Mouse (Mus musculus): ENCODE data around the gene Rtn4rl2.

Rtn4rl2 gene

DNA sequence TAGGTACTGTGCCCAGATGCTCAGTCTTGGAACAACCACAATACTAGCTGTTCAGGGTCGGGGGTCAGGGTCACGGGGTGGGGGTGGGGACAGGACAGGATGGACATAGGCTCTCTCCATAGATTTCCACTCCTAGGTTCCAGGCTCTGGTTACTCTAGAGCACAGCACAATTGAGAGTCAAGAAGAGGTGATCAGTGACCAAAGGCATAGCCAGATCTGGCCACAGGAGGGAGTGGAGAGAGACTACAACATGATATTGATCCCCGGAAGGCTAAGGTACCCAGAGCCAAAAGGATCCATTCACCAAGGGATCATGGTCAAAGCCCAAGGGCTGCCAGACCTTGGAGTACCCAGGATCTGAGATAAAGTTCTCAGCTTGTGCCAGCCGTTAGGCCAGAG lies 1.9 kb downstream of the Rtn4rl2 start:
- DNase-seq = no peak

DNA sequence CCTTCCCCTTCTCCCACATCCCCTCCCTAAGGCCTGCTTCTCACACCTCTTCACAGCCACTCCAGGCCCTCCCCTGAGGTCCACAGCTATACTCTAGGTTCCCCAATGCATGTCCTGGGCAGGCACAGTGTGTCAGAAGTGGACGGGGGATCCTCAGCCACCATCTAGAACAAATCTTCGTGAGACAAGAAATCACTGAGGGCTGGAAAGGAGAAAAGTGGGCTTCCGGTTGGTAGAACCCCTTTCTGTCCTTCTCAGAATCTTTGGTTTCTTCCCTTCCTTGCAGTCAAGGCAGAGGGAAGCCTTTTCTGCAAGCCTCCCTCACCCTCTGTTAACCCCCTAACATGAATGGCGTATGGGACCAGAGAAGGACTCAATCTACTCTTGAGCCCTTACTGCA lies 2.6 kb downstream of the Rtn4rl2 start:
- no peak for DNase-seq

DNA sequence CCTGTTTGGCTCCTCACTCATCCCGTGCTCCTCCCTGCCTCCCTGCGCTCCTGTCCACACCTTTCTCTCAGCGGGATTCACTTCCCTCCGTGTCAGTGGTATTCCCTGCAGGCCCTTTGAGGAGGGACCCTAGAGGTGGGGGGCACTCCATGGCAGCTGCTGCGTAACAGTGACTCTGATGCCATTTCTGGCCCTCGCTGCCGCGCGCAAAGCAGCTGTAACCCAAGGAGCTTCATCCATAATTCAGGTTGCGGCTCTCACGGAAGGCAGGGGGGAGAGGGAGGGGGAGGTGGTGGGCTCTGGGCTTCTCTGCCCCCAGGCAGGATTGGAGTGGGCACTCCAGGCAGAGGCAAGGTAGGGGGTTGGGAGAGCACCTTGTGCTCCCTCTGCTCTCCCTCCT lies 3.0 kb downstream of the Rtn4rl2 start:
- DNase-seq = no peak

DNA sequence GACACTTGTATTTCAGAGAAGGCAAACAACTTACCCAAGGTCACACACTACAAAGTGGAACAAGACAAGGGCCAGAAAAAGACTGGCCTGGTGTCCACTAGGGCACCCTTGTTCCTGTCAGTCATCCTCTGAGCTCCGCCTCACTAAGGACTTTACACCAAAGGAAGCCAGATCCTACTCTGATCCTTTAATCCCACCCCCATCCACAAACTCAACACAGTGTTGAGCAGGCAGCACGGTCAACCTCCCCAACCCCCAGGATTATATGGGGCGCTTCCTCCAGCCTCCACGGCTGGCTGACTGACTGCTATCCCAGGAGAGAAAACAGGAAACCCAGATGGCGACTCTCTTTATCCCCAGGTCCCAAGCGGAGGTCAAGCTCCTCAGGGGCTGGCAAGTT lies 3.4 kb downstream of the Rtn4rl2 start:
- DNase-seq = no peak

DNA sequence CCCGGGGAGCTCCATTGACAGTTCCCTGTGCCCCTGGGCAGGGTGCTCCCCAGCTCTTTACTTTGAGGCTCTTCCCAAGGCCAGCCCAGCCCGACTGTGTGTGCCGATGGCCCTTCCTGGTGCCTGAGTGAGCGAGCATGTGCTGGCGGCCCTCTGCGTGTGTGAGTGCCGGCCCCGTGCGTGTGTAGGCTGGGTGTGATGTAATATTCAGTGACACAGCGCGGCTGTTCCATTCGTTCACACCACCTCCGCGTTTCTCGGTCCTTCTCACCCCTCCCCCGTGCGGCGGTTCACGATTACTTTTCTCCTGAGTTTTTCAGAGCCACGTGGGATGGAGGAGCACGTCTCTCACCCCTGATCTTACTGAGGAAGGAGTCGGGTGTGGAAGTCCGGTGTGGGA lies 3.9 kb downstream of the Rtn4rl2 start:
- DNase-seq = no peak

DNA sequence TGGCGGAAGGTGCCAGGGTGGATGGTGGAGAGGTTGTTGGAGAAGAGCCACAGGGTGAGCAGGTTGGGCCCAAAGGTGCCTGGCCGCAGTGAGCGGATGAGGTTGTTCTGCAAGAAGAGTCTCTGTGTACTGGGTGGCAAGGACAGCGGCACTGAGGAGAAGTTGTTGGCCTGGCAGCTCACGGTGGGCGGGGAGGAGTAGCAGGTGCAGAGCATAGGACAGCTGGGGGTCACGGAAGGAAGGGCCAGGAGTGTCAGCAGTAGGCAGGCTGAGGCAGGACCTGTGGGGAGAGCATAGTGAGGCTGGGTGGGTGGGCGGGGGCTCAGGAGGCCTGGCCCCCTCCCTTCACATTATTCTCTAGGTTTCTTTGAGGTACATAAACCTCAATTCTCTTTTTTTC lies 5.9 kb downstream of the Rtn4rl2 start:
- DNase-seq = no peak

DNA sequence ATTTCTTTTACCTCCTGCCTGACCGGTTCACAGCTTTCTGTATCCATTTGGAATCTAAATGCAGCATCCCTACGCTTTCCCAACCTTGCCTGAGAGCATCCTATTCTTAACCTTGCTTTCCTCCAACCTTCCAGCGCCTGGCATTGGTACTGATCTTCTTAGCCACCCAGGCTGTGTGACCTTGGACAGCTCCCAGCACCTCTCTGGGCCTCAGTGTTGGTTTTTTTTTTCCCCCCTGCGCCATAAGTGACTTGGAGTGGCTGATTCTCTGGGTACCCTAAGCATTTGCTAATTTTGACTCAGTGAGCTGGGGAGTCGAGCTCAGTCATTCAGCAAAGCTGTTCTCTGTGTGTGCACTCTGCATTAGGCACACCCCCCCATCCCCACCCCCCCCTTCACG lies 10.7 kb downstream of the Rtn4rl2 start:
- DNase-seq = no peak

DNA sequence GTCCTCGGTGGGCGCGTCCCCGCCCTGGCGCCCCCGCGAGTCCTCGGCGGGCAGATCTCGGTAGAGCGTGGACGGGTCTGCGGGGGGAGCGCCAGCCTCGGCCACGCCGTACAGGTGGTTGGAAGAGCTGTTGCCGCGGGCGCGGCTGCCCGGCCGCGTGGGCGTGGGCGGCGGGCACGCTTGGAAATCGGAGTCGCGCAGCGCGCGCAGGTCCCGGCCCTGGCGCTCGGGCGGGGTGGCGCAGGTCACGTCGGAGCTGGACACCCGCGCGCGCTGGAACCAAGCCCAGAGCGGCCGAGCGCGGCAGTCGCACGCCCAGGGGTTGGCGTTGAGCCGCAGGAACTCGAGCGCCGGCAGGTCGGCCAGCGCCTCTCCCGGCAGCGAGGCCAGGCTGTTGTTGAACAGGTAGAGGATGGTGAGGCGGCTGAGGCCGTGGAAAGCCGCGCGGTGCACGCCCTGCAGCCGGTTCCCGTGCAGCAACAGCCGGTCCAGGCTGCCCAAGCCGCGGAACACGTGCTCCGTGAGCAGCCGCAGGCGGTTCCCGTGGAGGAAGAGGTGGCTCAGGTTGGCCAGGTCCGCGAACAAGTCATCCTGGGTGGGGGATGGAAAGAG lies 14.3 kb downstream of the Rtn4rl2 start:
- DNase-seq = peak; percentile 39 to 57

DNA sequence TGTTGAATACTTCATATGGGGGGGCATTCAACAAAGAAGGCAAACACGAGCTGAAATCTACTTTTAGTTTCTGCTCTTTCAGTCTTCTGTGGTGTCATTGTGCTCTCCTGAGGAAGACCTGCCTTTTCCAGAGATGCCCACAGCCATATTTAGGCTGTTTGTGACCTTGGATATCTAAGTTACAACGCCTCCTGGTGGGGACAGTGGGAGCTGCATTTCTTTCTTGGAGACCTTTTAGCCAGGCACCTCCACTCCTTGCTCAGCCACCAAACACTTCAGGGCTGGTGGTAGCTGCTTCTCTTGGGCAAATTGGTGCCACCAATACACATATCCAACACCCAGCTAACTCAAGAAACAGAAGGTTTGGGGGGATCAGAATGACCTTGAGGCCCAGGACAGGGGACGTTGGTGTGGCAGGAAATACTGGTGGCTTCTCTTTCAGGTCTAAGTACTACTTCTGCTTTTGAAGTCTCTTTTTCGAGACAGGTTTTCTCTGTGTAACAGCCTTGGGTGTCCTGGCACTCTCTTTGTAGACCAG lies 15.8 kb downstream of the Rtn4rl2 start:
- DNase-seq = no peak

DNA sequence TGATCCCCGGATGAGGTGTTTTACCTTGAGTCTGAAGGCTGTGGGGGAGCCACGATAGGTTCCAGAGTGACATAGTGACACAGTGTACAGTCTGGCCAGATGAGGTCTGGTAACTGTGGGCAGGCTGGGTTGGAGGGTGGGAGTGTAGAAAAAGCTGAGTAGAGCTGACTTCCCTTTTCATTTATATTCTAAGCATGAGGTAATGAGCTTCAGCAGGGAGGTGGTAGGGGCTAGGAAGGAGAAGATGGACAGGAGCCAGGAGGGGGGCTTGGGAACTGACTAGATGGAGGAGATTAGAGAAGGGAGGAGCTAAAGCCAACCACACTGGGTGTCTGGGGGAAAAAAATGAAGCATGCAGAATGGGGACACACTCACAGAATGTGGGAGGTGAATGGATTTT lies 17.5 kb downstream of the Rtn4rl2 start:
- no peak for DNase-seq

DNA sequence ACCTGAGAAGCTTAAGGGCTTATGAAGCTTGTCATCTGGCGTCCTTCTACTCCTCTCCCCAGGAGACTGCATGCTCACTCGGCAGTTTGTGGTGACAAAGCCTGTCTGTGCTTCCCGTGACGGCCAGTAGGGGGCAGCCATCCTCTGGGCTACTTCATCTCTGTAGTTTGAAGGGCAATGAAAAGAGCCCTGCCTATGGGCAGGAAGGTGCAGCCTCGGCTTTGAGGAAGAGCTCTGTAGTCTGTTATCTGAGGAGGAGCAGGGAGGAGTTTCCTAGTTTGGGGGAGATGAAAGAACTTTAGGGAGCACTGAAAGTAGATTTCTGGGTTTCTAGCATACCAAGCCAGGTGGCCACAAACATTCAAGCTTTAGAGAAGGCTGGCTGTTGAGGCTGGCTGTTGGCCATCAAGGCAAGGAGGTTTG lies 18.0 kb downstream of the Rtn4rl2 start:
- peak in 1 of 2 experiments; percentile 13 for DNase-seq

DNA sequence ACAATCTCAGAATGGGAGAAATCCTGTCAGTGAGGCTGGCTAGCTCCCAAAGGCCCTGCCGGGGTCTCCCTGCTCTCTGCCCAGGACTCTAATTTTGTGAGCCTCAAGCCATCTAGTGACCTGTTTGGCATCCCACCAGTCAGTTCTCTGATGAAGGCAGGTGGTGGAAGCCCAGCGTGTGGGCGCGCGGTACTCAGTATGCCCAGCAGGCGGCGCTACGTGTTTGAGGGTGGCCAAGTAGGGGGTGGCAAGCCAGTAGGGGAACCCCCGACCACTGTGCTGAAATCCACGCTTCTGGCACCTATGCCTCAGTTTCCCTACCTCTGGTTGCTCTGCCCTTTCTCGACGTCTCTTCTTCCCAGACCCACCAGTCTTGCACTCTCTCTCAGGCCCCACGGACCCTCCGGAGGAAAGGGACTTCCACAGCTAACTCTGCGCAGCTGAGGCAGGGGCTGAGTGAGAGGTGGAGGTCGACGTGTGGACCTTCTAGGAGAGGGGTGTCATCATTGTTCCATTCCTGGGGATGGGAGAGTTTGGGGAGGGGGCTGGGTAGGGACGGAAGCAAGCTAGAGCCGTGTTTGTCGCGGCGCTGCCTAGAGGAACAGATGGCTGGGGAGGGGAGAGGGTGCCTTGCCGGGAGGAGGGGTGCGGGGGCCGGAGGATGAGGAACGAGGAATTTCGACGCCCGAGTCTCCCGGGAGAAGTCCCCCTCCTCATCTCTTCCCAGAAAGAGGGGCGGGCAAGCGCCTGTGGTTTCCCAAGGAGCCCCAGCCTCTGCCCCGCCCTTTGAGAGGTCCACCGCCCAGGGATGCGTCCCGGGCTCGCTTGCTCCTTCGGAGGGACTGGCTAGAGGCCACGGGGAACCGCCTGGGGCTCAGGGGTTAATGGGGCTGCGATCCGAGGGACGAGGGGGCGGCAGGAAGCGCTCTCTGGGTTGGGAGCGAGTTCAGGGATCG lies 20.6 kb downstream of the Rtn4rl2 start:
- DNase-seq = peak in 1 of 2 experiments; percentile 17

DNA sequence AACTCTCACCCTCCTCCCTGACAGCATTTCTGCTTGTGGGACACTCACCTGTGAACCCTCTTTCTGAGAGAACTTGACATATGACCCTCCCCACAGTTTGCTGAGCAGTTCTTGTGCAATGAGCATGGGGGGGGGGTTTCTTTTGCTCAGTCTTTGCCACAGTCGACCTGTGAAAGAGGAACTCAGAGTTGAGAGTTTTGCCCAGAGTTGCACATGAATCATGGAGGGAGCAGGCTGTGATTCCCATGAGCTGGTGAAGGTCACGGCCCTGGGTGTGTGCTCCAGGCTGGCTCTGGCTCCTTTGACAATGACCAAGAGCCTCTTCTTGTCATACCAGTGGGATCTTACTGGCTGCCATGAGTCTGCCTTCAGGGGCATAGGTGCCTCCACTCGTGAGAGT lies 24.3 kb downstream of the Rtn4rl2 start:
- no peak for DNase-seq

DNA sequence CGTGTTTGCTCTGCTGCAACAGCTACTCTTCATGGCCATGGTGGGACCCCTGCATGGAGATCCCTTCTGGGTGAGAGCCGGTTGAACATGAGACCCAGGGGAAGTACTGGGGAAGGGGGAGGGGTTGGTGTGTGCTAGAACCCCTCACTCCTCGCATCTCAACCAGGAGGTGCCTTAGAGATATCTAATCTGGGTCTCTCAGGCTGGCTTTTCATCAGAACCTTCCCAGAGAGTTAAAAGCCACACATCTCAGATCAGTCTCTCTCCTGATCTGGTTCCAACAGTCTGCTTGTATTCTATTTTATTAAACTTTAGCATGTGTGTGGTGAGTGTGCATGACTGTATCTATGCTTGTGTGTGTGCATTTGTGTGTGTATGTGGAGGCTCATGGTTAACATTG lies 25.1 kb downstream of the Rtn4rl2 start:
- DNase-seq = no peak

DNA sequence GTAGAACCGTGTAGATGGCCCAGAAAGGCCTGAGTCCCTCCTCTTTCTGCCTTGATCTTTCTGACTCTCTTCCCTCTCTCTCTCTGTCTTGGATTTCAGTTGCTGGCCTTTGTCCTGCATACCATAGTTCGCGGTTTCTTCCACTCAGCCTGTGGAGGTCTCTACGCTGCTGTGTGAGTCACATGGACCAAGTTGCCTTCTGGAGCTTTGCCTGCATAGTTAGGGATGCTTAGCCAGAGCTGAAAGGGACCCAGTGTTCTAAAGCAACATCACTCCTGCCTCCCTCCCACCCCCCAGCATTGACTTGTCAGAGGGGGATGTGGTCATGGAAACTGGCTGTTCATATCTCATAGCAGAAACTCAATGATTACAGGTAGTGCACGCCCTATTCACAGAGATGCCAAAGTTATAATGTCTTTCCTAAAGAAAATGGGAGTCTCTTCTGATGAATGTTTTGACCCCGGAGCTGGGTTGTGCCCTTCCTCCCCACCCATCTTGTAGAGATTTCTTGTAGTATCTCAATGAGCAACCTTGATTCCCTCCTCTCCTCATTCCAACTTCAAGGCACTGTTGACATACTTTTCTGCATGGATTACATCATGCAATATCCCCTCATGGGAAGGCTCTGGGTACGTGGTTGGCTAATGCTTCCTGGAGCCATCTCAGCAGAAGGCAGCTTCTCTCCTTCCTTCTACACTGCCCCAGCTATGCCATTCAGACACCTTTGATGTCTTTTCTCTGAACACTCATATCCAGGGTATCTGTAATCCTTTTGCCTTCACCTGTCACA lies 26.3 kb downstream of the Rtn4rl2 start:
- no peak for DNase-seq

DNA sequence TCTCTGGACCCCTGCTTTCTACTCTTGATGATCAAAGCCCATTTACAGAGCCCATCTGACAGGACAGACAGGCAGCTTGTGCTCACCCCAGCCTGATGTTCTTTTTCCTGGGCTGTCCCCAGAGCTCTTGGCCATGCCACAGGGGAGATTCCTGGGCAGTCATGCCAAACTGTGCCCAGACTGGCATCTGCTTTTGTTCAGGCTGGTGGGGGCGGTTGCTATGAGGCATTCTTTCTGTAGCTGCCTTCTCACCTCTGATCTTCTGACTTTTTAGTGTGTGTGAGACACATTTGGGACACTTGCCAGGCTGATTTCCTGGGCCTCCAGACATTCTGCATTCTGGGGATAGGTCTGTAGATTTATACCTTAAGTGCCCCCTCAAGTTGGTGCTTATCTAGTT lies 28.0 kb downstream of the Rtn4rl2 start:
- no peak for DNase-seq

DNA sequence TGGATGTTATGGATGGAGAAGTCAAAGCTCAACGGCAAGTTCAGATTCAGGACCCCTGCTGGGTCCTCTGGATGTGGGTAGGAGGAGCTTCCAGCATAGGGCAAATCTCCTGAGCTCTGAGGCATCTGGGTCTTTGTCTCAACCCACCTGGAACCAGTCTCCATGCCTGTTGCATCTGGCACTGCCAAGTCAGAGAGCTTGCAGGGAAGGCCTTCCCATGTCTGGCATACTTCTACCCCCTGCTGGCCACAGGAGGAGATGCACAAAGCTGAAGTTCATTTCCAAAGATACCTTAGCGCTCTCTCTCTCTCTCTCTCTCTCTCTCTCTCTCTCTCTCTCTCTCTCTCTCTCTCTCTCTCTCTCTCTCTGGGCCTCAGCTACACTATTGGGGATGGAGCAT lies 30.8 kb downstream of the Rtn4rl2 start:
- DNase-seq = no peak

DNA sequence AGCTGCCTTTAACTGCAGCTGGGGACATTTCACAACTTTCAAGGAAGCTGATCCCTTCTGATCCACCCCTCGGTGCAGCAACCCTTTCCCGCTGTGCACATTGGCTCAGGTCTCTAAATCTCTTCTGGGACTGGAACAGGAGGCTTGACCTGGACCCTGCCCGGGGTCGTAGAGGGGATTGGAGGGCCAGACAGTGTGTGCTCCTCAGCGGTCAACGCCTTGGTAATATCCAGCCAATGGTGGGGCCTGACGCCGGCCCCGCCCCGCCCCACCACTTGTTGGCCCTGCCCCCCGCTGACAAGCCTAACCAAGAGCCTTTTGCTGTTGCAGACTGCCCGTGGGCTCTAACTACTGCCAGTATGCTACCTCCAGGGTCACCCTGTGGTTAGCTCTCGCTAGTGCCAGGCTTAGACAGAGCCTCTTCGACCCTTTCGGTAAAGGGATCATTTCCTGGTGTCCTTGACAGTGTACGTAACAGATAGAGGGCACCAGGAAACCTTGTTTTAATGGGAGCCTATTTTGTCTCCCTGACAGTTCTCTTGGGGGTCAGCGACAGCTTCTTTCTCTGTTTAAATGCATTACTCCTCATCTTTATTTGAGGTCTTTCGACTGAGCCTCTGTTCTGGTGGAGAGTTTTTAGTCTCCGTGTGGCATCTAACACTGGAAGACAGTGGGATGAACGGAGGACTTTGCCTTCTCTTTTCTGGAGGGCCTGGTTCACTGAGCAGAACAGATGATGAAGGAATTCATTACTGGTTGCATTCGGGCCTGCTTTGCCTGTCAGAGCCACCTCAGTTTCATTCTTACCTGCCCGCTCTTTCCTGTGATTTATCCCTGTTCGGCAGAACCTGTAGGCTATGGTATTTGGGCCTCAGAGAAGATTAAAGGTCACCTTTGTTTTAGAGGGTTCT lies 35.1 kb downstream of the Rtn4rl2 start:
- no peak for DNase-seq

DNA sequence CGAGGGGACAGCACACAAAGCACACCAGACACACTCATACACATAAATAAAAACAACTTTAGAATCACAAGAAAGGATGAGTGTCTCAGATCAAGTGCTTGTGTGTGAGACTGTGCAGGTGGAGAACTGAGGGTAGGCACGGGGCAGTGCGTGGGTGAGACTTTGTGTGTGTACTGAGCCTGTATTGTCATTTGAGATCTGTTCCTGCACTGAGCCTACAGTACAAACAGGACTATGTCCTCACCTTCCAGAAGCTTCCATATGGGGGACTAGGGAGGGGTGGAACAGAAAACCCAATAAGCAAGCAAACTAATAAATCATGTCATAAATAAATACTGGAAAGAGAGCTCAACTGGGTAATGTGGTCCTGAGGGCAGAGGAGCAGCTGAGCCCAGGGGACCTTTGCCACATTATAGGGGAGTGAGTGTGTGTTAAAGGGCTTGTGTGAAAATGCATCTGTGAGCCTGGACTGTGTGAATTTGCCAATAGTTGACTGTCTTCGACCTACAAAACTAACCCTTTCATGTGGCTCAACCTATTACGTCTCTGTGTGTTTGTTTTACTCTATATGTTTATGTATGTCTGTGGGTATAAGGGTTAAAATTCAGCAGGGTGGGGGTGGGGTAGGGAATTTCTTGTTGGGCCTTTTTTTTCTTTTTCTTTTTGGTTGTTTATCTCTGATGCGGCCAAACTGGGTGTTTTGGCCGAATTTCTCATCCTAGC lies 35.9 kb downstream of the Rtn4rl2 start:
- DNase-seq = no peak

DNA sequence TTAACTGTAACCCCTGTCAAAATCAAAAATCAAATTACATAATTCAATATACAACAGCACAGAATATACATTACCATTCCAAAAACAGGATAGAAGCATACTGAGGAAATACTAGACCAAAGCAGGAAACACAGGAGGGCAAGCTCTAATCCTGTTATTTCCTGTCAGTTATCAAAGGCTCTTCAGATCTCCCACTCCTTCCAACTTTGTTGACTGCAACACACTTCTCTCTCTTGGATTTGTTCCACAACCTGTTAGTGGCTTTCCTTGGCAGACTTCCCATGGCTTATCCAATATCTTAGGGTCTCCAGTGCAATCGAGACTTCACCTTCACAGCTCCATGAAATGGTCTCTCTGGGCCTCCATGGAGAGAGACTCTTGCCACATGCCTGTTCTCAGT lies 41.3 kb downstream of the Rtn4rl2 start:
- no peak for DNase-seq

DNA sequence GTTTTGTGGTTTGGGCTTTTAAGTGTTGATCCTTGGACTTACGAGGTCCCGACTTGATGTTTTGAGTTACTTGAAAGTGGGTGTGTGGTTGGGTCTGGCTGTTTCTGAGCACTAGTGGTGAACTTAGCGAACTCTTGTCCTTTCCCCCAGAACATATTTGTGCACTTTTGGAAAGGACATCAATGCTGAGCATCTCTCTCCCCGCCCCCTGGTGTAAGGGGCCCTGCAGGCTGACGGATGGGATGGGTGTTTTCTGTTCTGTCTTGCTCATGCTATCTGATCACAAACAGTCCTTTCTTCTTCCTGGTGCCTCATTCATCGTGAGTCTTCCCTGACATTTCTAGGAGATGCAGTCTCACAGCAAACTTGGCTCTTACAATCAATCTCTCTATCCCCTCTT lies 42.9 kb downstream of the Rtn4rl2 start:
- DNase-seq = no peak
